Comparison of ENCODE assay signal across 13 mouse cellular contexts in the genomic region with DNA sequence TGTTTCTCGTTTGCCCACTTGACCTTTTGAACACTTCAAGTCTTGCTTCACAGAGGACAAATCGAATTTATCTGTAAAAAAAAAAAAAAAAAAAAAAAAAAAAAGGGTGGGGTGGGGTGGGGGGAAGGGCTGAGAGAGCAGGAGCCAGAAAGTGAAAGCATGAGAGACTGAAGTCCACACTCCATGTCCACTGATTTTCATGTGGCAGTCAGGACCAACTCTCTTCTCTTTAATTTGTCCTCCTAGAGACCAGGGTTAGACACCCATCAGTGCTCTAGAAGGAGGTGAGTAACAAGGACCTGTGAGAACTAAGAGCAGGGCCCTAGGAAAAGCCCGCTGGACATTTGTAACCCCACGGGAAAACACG.
"Had no signal": no experiment of that assay in that cellular context is flagged by ENCODE, and none has a peak within 500 bp of the region (broad histone marks: within the 10 kb centered on the region; RNA-seq: fewer than 3 reads in every experiment).

No protein-coding gene starts in this region.

- H3K9me3 ChIP-seq: kidney, embryonic 15.5 days; limb, embryonic 15.5 days; neural tube, embryonic 15.5 days had no signal

- H3K27me3 ChIP-seq: kidney, embryonic 15.5 days; limb, embryonic 15.5 days; neural tube, embryonic 15.5 days had no signal

- H3K9ac ChIP-seq: kidney, embryonic 15.5 days; limb, embryonic 15.5 days; neural tube, embryonic 15.5 days had no signal

- ATAC-seq: inflammation-experienced regulatory T-cells, adult 6 months; lung, postnatal 0 days had no signal

- H3K36me3 ChIP-seq: kidney, embryonic 15.5 days; limb, embryonic 15.5 days; neural tube, embryonic 15.5 days had no signal

- H3K4me1 ChIP-seq: neural tube, embryonic 15.5 days had no signal

- H3K4me2 ChIP-seq: kidney, embryonic 15.5 days; limb, embryonic 15.5 days; neural tube, embryonic 15.5 days had no signal

- H3K27ac ChIP-seq: kidney, embryonic 15.5 days; limb, embryonic 15.5 days; neural tube, embryonic 15.5 days had no signal

- H3K4me3 ChIP-seq: kidney, embryonic 15.5 days; limb, embryonic 15.5 days; myocyte; neural tube, embryonic 15.5 days had no signal

- DNase-seq: kidney, adult 2 months; kidney, postnatal 14 days; lung, adult 2 months; lung, postnatal 36 days; midbrain, embryonic 14.5 days; right cerebral cortex, postnatal 14 days; thymus, postnatal 36 days had no signal
